Comparison of ENCODE assay signal across 12 mouse cellular contexts in genomic region chr16:6900006-6900405, GRCm38 (mm10).
"Had no signal": no experiment of that assay in that cellular context is flagged by ENCODE, and none has a peak within 500 bp of the region (broad histone marks: within the 10 kb centered on the region; RNA-seq: fewer than 3 reads in every experiment).

No protein-coding gene starts in this region.

- DNase-seq: kidney, adult 18-20 months; left cerebral cortex, postnatal 4 days; liver, embryonic 13.5 days; lung, adult 2 months; lung, postnatal 14 days; lung, postnatal 4 days; midbrain, embryonic 14.5 days; thymus, postnatal 25 days had no signal

- ATAC-seq: hindbrain, postnatal 0 days; inflammation-experienced regulatory T-cells, adult 6 months had no signal

- H3K27me3 ChIP-seq: limb, embryonic 12.5 days; limb, embryonic 15.5 days; liver, embryonic 13.5 days had no signal
